Mouse (Mus musculus) inflammation-experienced regulatory T-cells, adult 16 weeks (primary cell): Measurements from ENCODE around the gene Vpreb3. TPM values are rescaled to one million over a fixed set of nuclear protein-coding genes. Genes with fewer than 3 reads are reported as not detected.

Experiments
- polyA plus RNA-seq: library from polyadenylated mRNA; unstranded; fragments of 100-300 nt; shearing (Covaris generic); gene quantifications from one replicate; pipeline ENCODE4 v1.2.1, GENCODE M21; 2017

Gene Vpreb3
- 0.98 TPM for polyA plus RNA-seq

GRCm38 (mm10) chr10:75942736-75943477 lies at the start of gene Vpreb3:
Gene Vpreb3, plus strand, starts transcription at chr10:75943057.

DNA sequence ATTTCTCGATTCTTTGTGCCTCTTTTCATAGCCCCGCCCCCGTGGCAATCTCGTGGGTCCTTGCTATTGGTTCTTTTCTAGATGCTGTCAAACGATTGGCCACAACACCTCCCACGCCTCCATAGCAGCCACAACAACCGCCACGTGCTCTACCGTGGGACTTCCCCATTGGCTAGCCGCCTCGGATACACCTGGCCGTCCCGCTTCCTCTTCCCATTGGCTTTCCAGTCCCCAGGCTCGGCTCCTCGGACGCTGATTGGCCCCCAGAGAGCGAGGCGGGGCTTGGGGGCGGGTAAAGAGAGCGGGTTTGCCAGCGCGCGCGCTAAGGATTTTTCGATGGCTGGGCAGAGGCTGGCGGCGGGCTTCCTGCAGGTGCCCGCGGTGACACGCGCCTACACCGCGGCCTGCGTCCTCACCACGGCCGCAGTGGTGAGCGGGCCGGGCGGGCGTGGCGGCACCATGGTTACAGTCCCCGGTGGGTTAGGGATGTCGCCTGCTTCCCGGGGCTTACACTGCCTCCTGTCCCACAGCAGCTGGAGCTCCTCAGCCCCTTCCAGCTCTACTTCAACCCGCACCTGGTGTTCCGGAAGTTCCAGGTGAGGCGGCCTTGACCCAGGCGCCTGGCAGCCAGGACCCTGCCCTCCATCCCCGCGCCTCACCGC lies 49.6 kb upstream of the Vpreb3 start, which contains the start of gene Derl3:
Gene Derl3 (plus strand): TSS at position 325 of the 662 bp plus-strand sequence.

DNA sequence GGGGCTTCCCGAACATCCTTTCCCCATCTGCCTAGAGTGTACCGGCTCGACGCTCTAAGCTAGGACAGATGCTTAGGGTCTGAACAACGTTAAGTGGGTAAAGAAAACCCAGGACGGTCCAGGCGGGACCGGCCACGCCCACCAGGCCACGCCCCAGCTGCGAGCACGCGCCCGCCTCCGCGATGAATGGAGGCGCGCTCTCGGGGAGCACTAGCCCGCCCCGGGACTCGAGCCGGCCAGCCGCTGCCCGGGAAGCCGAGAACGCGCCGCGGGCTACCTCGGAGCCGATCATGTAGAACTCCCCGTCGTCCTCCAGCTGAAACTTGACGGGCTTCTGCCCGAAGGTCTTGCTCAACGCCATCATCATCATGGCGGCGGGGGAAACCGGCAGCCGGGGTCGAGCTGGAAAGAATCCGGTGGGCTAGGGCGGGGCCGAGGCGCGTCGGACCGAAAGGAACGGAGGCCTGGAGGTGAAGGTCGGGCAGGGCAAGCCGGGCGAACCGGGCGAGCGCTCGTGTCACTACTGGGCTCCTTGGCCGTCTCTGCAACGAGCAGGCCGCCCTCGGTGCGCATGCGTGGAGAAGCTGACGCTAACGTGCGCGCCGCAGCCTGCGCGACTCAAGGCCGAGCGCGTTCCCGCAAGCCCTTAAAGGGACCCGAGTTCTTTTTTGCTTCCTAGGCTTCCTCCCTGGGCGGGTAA lies 21.7 kb upstream of the Vpreb3 start, which contains the start of gene Smarcb1:
Gene Smarcb1 (minus strand): TSS at position 592 of the 700 bp plus-strand sequence.

GRCm38 (mm10) chr10:75932891-75933290 lies 10.0 kb upstream of the Vpreb3 start, which contains the start of gene Chchd10:
Gene Chchd10, plus strand, starts transcription at chr10:75933130.

GRCm38 (mm10) chr10:75935680-75936541 lies 6.9 kb upstream of the Vpreb3 start, which contains the start of gene Mmp11:
Gene Mmp11, minus strand, starts transcription at chr10:75936496.

DNA sequence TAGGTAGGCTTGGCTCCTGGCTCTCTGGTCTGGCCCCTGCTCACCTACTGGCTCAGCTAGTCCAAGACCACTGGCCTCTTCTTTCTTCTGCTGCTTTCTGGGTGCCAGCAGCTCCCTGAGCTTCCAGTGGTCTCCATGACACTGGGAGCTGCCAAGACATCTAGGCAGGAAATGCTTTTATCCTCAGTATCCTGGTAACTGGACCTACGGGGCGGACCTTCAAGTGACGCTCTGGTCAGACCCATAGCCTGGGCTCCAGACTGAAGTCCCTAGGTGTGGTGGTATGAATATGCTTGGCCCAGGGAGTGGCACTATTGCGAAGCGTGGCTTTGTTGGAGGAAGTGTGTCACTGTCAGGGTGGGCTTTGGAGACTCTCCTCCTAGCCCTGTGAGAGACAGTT lies 2.3 kb upstream of the Vpreb3 start, which contains the start of gene Gm867:
Gene Gm867 (minus strand): TSS at position 153 of the 400 bp plus-strand sequence.

DNA sequence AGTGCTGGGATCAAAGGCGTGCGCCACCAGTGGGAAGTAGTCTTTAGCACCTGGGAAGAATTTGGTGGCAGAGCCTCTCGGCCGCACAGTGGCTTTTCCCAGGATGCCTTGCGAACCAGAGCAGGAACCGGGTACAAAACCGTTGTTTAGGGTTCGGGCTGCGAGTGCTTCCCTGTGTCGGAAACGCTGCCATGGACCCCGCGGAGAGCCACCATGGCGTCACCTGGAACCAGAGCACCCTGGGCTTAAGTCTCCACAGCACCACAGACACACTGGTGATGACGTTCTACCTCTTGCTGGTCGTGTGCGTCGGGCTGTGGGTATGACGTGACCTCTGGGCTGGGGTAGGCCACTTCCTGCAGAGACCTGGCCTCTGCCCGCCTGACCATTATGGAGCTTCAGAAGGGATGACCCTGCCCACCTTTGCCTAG lies 11.5 kb downstream of the Vpreb3 start, which contains the start of gene Gm5134:
Gene Gm5134 (plus strand): TSS at position 134 of the 431 bp plus-strand sequence.

Other genes with a start within 250 kb of the Vpreb3 start
- 65.0 TPM for gene Cabin1, start 178.7 kb upstream of the Vpreb3 start, polyA plus RNA-seq
- gene Ddt, start 169.6 kb upstream of the Vpreb3 start, polyA plus RNA-seq = 77.2 TPM
- not detected for gene Gm20441, start 162.1 kb upstream of the Vpreb3 start, polyA plus RNA-seq
- 13.3 TPM for gene Gstt3, start 161.6 kb upstream of the Vpreb3 start, polyA plus RNA-seq
- gene Gstt1, start 144.5 kb upstream of the Vpreb3 start, polyA plus RNA-seq = 0.66 TPM
- gene Gstt4, start 120.5 kb upstream of the Vpreb3 start, polyA plus RNA-seq = not detected
- 70.0 TPM for gene Gstt2, start 105.6 kb upstream of the Vpreb3 start, polyA plus RNA-seq
- gene Mif, start 82.8 kb upstream of the Vpreb3 start, polyA plus RNA-seq = 618 TPM
- 2.0 TPM for gene Derl3, start 49.6 kb upstream of the Vpreb3 start, polyA plus RNA-seq
- gene Smarcb1, start 21.4 kb upstream of the Vpreb3 start, polyA plus RNA-seq = 112 TPM
- gene Chchd10, start 9.9 kb upstream of the Vpreb3 start, polyA plus RNA-seq = 58.8 TPM
- 10.4 TPM for gene Mmp11, start 6.6 kb upstream of the Vpreb3 start, polyA plus RNA-seq
- gene Gm867, start 2.4 kb upstream of the Vpreb3 start, polyA plus RNA-seq = not detected
- 1.9 TPM for gene Gm5134, start 11.5 kb downstream of the Vpreb3 start, polyA plus RNA-seq
- gene Zfp280b, start 89.6 kb downstream of the Vpreb3 start, polyA plus RNA-seq = 40.4 TPM
- gene Slc5a4b, start 167.9 kb downstream of the Vpreb3 start, polyA plus RNA-seq = not detected
- gene Slc5a4a, start 204.4 kb downstream of the Vpreb3 start, polyA plus RNA-seq = not detected